Mouse (Mus musculus) cortical plate, adult 2 months (tissue): ENCODE results near the gene Ffar1. TPM values are rescaled to one million over a fixed set of nuclear protein-coding genes. Genes with fewer than 3 reads are reported as not detected.
A peak's percentile ranks its signal among the peaks of the same experiment; 100 is the strongest.

Source experiments
- H3K27ac ChIP-seq: fragments of 200-500 bp; 2 replicates; pipeline ENCODE4 v1.5.1; 2012; ENCODE audit warnings: low read length, control low read depth, inconsistent platforms; ENCODE audit not compliant: insufficient read depth
- H3K4me1 ChIP-seq: fragments of 200-500 bp; 2 replicates; pipeline ENCODE4 v1.6.1; 2011; ENCODE audit warnings: low read length; ENCODE audit not compliant: control insufficient read depth, insufficient read depth
- H3K4me3 ChIP-seq: fragments of 200-500 bp; 2 replicates; pipeline ENCODE4 v1.5.1; 2011; ENCODE audit warnings: mild to moderate bottlenecking, low read length, control low read depth; ENCODE audit not compliant: insufficient read depth
- CTCF ChIP-seq: fragments of 200-500 bp; IDR thresholded peaks from 2 replicates; pipeline ENCODE4 v1.5.1; 2011; ENCODE audit warnings: mild to moderate bottlenecking, control low read depth, low read length; ENCODE audit not compliant: insufficient read depth; ENCODE audit errors: extremely low read depth
- POLR2A ChIP-seq: fragments of 200-500 bp; IDR thresholded peaks from 2 replicates; pipeline ENCODE4 v1.6.1; 2011; ENCODE audit warnings: mild to moderate bottlenecking, low read length, control low read depth; ENCODE audit not compliant: insufficient read depth; ENCODE audit errors: extremely low read depth
- polyA plus RNA-seq: library from polyadenylated mRNA; depleted of rRNA; stranded (reverse); fragments of >200 nt; gene quantifications from 2 replicates; pipeline ENCODE4 v1.2.3, GENCODE M21; 2012; rRNA removed

The Ffar1 gene
- polyA plus RNA-seq: 0.02 TPM in 1 of 2 replicates, not detected in the other

GRCm38 (mm10) chr7:30861464-30861863 lies at the start of gene Ffar1:
TSS of gene Ffar1 (minus strand) at chr7:30861564.
- Histone ChIP-seq H3K4me1 (no peaks in the 10 kb centered on the region), H3K4me3 (no peak within 1 kb of the TSS), H3K27ac (no peak within 1 kb of the TSS)
- TF ChIP-seq POLR2A: no peak
- TF ChIP-seq CTCF: no peak

DNA sequence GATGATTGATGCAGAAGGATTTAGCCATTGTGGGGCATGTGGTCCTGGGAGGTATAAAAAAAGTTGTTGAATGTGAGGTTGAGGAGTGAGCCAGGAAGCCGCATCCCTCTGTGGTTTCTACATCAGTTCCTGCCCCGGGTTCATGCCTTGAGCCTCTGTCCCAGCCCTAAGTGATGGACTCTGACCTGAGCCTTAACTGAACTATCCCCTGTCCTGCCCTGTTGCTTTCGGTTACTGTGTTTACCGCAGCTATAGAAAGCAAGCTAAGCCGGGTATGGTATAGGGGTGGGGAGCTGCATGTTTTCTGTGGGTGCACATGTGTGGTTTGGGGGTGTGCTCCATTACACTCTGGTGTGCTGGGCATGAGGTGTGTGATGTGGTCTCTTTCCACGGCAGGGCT lies 48.4 kb upstream of the Ffar1 start:
- TF ChIP-seq CTCF: no peak
- no peak overlapping the region for H3K4me3 ChIP-seq
- H3K4me1 ChIP-seq: no peaks in the 10 kb centered on the region
- no peak overlapping the region for H3K27ac ChIP-seq

DNA sequence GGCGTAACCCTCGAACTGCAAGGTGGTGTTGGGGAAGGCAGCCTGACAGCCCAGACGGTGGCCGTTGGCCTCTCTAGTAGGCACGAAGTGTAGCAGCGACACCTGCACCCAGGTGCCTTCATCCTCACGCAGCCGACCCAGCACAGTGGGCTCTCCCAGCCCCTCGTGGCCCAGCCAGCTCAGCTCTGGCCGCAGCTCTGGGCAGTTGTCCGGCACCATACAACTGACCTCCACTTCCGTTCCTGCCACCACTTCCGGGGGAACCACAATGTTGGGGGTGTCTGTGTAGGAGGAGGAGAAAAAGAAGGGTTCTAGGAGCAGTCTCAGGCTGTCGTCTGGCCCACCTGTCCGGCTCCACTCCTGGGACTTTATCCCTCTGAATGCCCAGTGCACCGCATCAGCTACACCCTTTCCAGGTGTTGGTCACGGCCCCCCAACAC lies 47.6 kb upstream of the Ffar1 start:
- Histone ChIP-seq H3K4me1 (no peaks in the 10 kb centered on the region), H3K27ac (no peak overlapping the region), H3K4me3 (no peak overlapping the region)
- TF ChIP-seq POLR2A (no peak), CTCF (no peak)

GRCm38 (mm10) chr7:30908277-30908991 lies 47.1 kb upstream of the Ffar1 start:
- Histone ChIP-seq H3K4me1 (no peaks in the 10 kb centered on the region), H3K4me3 (no peak overlapping the region), H3K27ac (no peak overlapping the region)
- TF ChIP-seq POLR2A (no peak), CTCF (no peak)

DNA sequence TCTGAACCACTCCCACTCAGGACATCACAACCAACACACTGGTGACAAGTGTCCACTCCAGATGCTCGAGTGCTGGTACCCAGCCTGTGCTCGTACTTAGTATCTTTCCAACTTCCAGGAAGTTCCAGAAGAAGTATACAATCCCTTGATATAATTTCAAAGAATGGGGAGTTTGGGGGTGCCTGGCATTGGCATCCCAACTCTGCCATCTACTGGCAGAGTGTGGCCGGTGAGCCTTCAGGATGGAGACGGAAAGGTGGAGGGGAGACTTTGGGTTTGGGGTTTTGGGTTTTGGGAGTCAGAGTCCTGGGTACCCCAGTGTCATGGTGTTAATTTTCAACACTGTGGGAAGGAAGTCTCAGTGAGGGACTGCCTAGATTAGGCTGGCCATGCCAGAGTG lies 42.7 kb upstream of the Ffar1 start:
- H3K4me3 ChIP-seq: no peak overlapping the region
- TF ChIP-seq CTCF: peak; percentile 59
- no peak for TF ChIP-seq POLR2A
- H3K27ac ChIP-seq: no peak overlapping the region
- H3K4me1 ChIP-seq: no peaks in the 10 kb centered on the region

GRCm38 (mm10) chr7:30895217-30895616 lies 33.9 kb upstream of the Ffar1 start:
- no peak overlapping the region for H3K4me3 ChIP-seq
- no peak for TF ChIP-seq CTCF
- no peak for TF ChIP-seq POLR2A
- no peak overlapping the region for H3K27ac ChIP-seq
- H3K4me1 ChIP-seq: no peaks in the 10 kb centered on the region

GRCm38 (mm10) chr7:30892515-30892914 lies 31.2 kb upstream of the Ffar1 start:
- H3K4me1 ChIP-seq: no peaks in the 10 kb centered on the region
- no peak overlapping the region for H3K27ac ChIP-seq
- H3K4me3 ChIP-seq: no peak overlapping the region
- TF ChIP-seq CTCF (no peak), POLR2A (no peak)

- Histone ChIP-seq H3K4me3 (no peak overlapping the region), H3K4me1 (no peaks in the 10 kb centered on the region), H3K27ac (no peak overlapping the region)
- TF ChIP-seq CTCF (no peak), POLR2A (no peak)
These were observed 30.4 kb upstream of the Ffar1 start for GRCm38 (mm10) chr7:30891746-30892145.

GRCm38 (mm10) chr7:30890681-30891080 lies 29.3 kb upstream of the Ffar1 start:
- TF ChIP-seq POLR2A (no peak), CTCF (no peak)
- Histone ChIP-seq H3K4me1 (no peaks in the 10 kb centered on the region), H3K4me3 (no peak overlapping the region), H3K27ac (no peak overlapping the region)

DNA sequence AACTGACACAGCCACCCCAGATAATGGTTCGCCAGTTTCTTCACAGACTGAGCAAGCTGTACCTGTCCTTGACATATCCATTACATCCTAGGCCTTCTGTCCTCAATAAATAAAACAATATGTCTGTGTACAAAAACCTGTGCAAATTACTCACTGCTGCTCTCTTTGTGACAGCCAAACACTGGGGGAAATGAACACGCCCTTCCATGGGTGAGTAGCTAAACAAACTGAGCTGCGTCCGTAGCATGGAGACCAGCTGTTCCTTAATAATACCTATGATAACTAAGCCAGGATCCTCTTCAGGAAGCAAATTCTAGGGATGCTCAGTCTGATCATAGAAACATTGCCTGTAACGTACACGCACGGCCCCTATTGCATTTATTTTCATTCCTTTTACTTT lies 27.4 kb upstream of the Ffar1 start:
- Histone ChIP-seq H3K4me1 (no peaks in the 10 kb centered on the region), H3K27ac (no peak overlapping the region), H3K4me3 (no peak overlapping the region)
- TF ChIP-seq CTCF: no peak
- no peak for TF ChIP-seq POLR2A
